Mouse (Mus musculus) heart, postnatal 0 days (tissue): ENCODE measurements around the gene Cabin1.

Experiments
- CTCF ChIP-seq: IDR thresholded peaks from 2 replicates; pipeline ENCODE4 v1.5.1; 2016; ENCODE audit warnings: antibody characterized with exemption, control low read depth, low read depth
- EP300 ChIP-seq: IDR thresholded peaks from 2 replicates; pipeline ENCODE4 v1.6.1; 2016; ENCODE audit warnings: antibody characterized with exemption, low read depth

DNA sequence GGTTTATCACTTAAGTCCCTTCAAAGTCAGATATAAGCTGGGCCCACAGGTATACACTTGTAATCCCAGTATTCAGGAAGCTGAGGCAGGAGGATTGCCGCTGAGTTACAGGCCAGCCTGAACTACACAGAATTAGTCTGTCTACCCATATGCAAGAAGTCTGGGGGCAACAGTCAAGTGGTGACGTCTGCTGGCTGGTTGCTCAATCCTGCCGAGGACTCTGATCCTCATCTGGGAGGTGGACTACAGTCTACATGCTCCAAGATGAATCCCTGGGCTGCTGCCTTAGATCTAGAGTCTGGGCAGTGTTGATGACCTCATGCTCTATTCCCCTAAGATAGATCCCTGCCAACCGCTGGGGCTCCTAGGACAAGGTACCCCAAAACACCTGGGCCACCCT lies 110.1 kb downstream of the Cabin1 start:
- TF ChIP-seq CTCF (no peak), EP300 (no peak)
